Mouse (Mus musculus): Measurements from ENCODE around the gene Lars2. TPM values are rescaled to one million over a fixed set of nuclear protein-coding genes. Genes with fewer than 3 reads are reported as not detected.

The Lars2 gene
- polyA plus RNA-seq, 1 experiment from 2014 or later: 1,655 TPM

DNA sequence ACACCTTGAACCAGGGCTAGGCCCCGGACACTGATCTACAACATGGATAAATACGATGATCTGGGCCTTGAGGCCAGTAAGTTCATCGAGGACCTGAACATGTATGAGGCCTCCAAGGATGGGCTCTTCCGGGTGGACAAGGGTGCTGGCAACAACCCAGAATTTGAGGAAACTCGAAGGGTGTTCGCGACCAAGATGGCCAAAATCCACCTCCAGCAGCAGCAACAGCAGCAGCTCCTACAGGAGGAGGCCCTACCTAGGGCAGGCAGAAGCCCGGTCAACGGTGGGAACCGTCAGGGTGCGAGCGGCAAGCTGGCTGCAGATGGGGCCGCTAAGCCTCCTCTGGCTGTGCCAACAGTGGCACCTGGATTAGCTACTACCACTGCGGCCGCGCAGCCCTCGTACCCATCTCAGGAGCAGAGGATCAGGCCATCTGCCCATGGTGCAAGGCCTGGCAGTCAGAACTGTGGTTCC lies 112.5 kb downstream of the Lars2 start:
- Histone ChIP-seq H3K4me1 (replicated peaks; ENCODE audit: control insufficient read depth, insufficient read depth, low read length) (peaks cover 13% of the 10 kb centered on the region), H3K9me3 (ENCODE audit: control insufficient read depth) (no peaks in the 10 kb centered on the region), H3K4me2 (replicated peaks; ENCODE audit: low read depth) (peak overlapping the region; percentile 87), H3K9ac (ENCODE audit: low read depth, low read length) (peak overlapping the region; percentile 67), H3K27ac (ENCODE audit: low read depth, low read length) (peak overlapping the region; percentile 79), H3K27me3 (replicated peaks; ENCODE audit: control insufficient read depth, insufficient read depth, low read length) (no peaks in the 10 kb centered on the region), H3K36me3 (ENCODE audit: control insufficient read depth, insufficient read depth) (peaks cover 7% of the 10 kb centered on the region), H3K4me3 (ENCODE audit: low read depth, low read length) (peak overlapping the region; percentile 51)
- 3% methylated on average over 17 of the region's 17 CpGs for WGBS
- no peak for TF ChIP-seq CTCF (IDR thresholded peaks at IDR 0.05; ENCODE audit: low read depth)
- peak; percentile 4; the same call in 1 of the 2 replicates for ATAC-seq

DNA sequence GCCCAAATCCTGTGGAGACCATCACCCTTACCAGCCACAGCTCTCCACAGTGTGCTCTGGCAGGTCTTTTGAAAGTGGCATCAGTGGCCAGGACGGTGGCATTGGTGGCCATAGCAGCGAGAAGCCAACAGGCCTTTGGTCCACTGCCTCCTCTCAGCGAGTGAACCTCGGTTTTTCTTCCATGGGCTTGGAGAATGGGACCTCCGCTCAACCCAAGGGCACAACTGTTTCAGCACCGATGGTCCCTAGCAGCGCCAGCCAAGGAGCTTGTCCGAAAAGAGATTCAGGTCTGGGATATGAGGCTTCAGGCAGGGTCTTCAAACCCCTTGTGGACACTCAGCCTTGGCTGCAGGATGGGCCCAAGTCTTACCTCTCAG lies 113.1 kb downstream of the Lars2 start:
- WGBS: 81% methylated on average over 8 of the region's 8 CpGs
- Histone ChIP-seq H3K9me3 (ENCODE audit: control insufficient read depth) (no peaks in the 10 kb centered on the region), H3K4me3 (ENCODE audit: low read depth, low read length) (peak overlapping the region; percentile 51), H3K27me3 (replicated peaks; ENCODE audit: control insufficient read depth, insufficient read depth, low read length) (no peaks in the 10 kb centered on the region), H3K9ac (ENCODE audit: low read depth, low read length) (peak overlapping the region; percentile 67), H3K27ac (ENCODE audit: low read depth, low read length) (no peak overlapping the region), H3K4me1 (replicated peaks; ENCODE audit: control insufficient read depth, insufficient read depth, low read length) (peaks cover 13% of the 10 kb centered on the region), H3K4me2 (replicated peaks; ENCODE audit: low read depth) (peak overlapping the region; percentile 87), H3K36me3 (ENCODE audit: control insufficient read depth, insufficient read depth) (peaks cover 8% of the 10 kb centered on the region)
- no peak for TF ChIP-seq CTCF (IDR thresholded peaks at IDR 0.05; ENCODE audit: low read depth)
- no peak for ATAC-seq

DNA sequence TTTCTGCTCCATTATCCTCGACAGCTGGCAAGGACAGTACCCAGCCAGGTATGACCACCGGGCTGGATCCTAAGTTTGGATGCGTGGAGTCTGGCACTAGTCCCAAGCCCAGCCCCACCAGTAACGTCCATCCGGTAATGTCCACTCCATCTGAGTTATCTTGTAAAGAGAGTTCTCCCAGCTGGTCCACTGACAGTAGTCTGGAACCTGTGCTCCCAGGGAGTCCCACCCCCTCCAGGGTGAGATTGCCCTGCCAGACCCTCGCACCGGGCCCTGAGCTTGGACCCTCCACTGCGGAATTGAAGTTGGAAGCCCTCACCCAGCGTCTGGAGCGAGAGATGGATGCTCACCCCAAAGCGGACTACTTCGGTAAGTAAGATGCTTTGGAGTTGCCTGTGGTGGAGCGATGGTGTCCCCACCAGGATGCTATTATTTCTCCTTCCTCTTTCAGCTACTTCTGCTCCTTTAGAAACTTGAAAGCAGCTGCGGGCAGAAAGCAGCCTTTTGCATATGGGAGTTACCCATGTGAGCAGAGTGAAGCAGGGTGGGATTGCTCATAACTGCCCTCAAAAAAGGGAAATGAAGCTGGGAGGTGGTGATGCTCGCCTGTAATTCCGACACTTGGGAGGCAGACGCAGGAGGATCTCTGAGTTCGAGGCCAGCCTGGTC lies 113.7 kb downstream of the Lars2 start:
- ATAC-seq: no peak
- Histone ChIP-seq H3K9ac (ENCODE audit: low read depth, low read length) (peak overlapping the region; percentile 67), H3K4me3 (ENCODE audit: low read depth, low read length) (peak overlapping the region; percentile 51), H3K27ac (ENCODE audit: low read depth, low read length) (no peak overlapping the region), H3K4me2 (replicated peaks; ENCODE audit: low read depth) (peak overlapping the region; percentile 87), H3K27me3 (replicated peaks; ENCODE audit: control insufficient read depth, insufficient read depth, low read length) (no peaks in the 10 kb centered on the region), H3K4me1 (replicated peaks; ENCODE audit: control insufficient read depth, insufficient read depth, low read length) (peaks cover 13% of the 10 kb centered on the region), H3K36me3 (ENCODE audit: control insufficient read depth, insufficient read depth) (peaks cover 8% of the 10 kb centered on the region), H3K9me3 (ENCODE audit: control insufficient read depth) (no peaks in the 10 kb centered on the region)
- WGBS: 55% methylated on average over 18 of the region's 18 CpGs
- no peak for TF ChIP-seq CTCF (IDR thresholded peaks at IDR 0.05; ENCODE audit: low read depth)

DNA sequence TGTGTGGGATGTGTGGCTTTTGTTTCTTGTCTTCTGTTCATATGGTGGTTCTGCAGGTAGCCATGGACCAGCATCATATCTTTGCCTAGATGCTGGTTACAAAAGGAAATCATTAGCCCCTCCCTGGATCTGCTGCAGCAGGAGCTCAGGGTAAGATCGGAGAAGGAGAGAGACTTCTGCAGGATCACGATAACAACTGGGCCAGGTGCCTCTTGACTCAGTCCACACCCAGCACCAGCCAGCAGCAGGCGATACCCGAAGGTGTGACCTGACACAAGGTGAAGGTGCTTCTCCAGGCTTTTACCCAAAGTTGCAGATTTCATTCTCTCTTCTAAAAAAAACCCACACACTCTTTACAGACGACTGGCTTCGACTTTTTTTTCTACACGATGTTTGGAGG lies 114.4 kb downstream of the Lars2 start:
- no peak for ATAC-seq
- no peak overlapping the region for H3K27ac ChIP-seq (ENCODE audit: low read depth, low read length)
- peaks cover 13% of the 10 kb centered on the region for H3K4me1 ChIP-seq (replicated peaks; ENCODE audit: control insufficient read depth, insufficient read depth, low read length)
- no peaks in the 10 kb centered on the region for H3K9me3 ChIP-seq (ENCODE audit: control insufficient read depth)
- H3K36me3 ChIP-seq (ENCODE audit: control insufficient read depth, insufficient read depth): peaks cover 14% of the 10 kb centered on the region
- H3K9ac ChIP-seq (ENCODE audit: low read depth, low read length): no peak overlapping the region
- 20% methylated on average over 7 of the region's 7 CpGs for WGBS
- peak overlapping the region; percentile 87 for H3K4me2 ChIP-seq (replicated peaks; ENCODE audit: low read depth)
- H3K27me3 ChIP-seq (replicated peaks; ENCODE audit: control insufficient read depth, insufficient read depth, low read length): no peaks in the 10 kb centered on the region
- TF ChIP-seq CTCF (IDR thresholded peaks at IDR 0.05; ENCODE audit: low read depth): no peak
- 0 out of 2 replicates have a peak overlapping the region, but pooled peaks have one; percentile 51 for H3K4me3 ChIP-seq (ENCODE audit: low read depth, low read length)

DNA sequence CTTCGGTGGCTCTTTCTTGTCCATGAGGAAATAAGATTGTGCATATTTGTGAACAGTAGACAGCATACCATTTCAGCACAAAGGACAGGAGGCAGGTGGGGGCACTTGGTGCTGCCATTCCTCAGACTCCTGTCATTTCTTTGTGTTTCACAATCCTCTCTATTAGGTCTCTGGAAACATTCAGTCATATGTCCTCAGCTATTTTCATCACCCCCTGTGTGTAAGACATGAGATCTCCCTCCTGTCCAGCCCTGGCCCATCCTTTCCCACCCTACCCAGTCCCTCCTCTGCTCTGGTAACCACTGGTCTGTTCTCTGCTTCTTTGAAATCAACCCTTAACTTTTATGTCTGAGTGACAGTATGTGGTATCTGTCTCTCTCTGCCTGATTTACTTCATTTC lies 116.9 kb downstream of the Lars2 start:
- ATAC-seq: no peak
- Histone ChIP-seq H3K36me3 (ENCODE audit: control insufficient read depth, insufficient read depth) (peaks cover 20% of the 10 kb centered on the region), H3K9ac (ENCODE audit: low read depth, low read length) (0 out of 2 replicates have a peak overlapping the region, but pooled peaks have one; percentile 3)

DNA sequence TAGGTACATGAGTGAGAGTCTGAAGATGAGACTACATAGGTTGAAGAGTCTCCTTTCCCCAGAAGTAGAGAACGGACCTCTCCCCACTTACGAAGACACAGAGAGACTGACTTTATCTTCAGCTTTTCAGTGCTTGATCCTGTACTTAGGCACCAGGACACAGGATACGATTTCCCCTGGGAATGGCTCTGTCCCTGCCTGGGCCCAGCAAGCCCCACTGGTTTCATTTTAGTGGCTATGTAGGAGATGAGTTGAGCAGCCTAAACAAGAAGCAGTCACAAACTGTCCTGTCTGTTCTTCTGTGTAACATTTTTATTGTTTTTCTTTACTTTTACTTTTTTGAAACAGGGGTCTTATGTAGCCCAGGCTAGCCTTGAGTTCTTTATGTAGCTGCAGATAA lies 118.1 kb downstream of the Lars2 start:
- H3K36me3 ChIP-seq (ENCODE audit: control insufficient read depth, insufficient read depth): peaks cover 20% of the 10 kb centered on the region
- no peak overlapping the region for H3K4me2 ChIP-seq (replicated peaks; ENCODE audit: low read depth)
- peaks cover 14% of the 10 kb centered on the region for H3K4me1 ChIP-seq (replicated peaks; ENCODE audit: control insufficient read depth, insufficient read depth, low read length)
- no peak overlapping the region for H3K9ac ChIP-seq (ENCODE audit: low read depth, low read length)
- H3K9me3 ChIP-seq (ENCODE audit: control insufficient read depth): no peaks in the 10 kb centered on the region
- no peaks in the 10 kb centered on the region for H3K27me3 ChIP-seq (replicated peaks; ENCODE audit: control insufficient read depth, insufficient read depth, low read length)
- 91% methylated on average over 3 of the region's 3 CpGs for WGBS
- ATAC-seq: no peak
- H3K27ac ChIP-seq (ENCODE audit: low read depth, low read length): no peak overlapping the region
- TF ChIP-seq CTCF (IDR thresholded peaks at IDR 0.05; ENCODE audit: low read depth): no peak
- no peak overlapping the region for H3K4me3 ChIP-seq (ENCODE audit: low read depth, low read length)

More for the DNA sequence above, 116.9 kb downstream of the Lars2 start:
- WGBS: 69% methylated on average over 1 of the region's 1 CpGs
- H3K4me3 ChIP-seq (ENCODE audit: low read depth, low read length): no peak overlapping the region
- no peak overlapping the region for H3K4me2 ChIP-seq (replicated peaks; ENCODE audit: low read depth)
- H3K27me3 ChIP-seq (replicated peaks; ENCODE audit: control insufficient read depth, insufficient read depth, low read length): no peaks in the 10 kb centered on the region
- no peak overlapping the region for H3K27ac ChIP-seq (ENCODE audit: low read depth, low read length)
- H3K9me3 ChIP-seq (ENCODE audit: control insufficient read depth): no peaks in the 10 kb centered on the region
- no peak for TF ChIP-seq CTCF (IDR thresholded peaks at IDR 0.05; ENCODE audit: low read depth)
- peaks cover 21% of the 10 kb centered on the region for H3K4me1 ChIP-seq (replicated peaks; ENCODE audit: control insufficient read depth, insufficient read depth, low read length)

Data from intestine, postnatal 0 days (tissue).